Mouse (Mus musculus): ENCODE results near the gene Hesx1. TPM values are rescaled to one million over a fixed set of nuclear protein-coding genes. Genes with fewer than 3 reads are reported as not detected.

Gene Hesx1
- total and polyA plus RNA-seq, 3 experiments, result not detected

DNA sequence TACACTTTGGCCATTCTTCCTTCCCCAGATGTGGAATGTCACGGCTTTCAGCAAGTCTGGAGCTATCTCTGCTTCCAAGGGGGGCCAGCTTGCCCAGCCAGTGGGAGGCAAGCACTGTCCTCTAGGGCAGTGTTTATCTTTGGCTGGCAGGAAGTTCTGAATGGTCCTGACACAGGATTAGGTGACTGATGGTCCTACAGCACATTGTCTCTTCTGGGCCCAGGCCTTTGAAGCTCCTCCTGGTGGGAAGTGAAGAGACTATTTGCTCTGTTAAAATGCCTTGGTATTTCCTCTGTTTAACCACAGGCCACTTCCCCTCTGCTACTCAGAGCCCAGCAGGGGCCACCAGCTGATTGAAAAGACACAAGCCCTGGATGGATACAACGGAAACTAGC is 50.7 kb downstream of the Hesx1 start:
- no peak overlapping the region for H3K4me3 ChIP-seq (ENCODE audit: low read depth, low read length)
- H3K27me3 ChIP-seq (ENCODE audit: insufficient read depth, low read length), result 0 out of 2 replicates have a peak, but pooled peaks cover 2% of the 10 kb centered on the region
- no peak for ATAC-seq (ENCODE audit: extremely low read depth, insufficient number of reproducible peaks, low FRiP score, poor library complexity, severe bottlenecking)
- H3K4me1 ChIP-seq (ENCODE audit: insufficient read depth, low read depth, low read length), result no peaks in the 10 kb centered on the region
- no peaks in the 10 kb centered on the region for H3K36me3 ChIP-seq (replicated peaks)
- DNase-seq (ENCODE audit: low spot score), result no peak
- TF ChIP-seq TAL1 (conservative IDR thresholded peaks at IDR 0.05; ENCODE audit: low read depth, low read length) (no peak), CTCF (IDR thresholded peaks at IDR 0.05; ENCODE audit: low read depth, low read length) (no peak), GATA1 (IDR thresholded peaks at IDR 0.05; ENCODE audit: borderline replicate concordance, low read length) (no peak), GATA2 (IDR thresholded peaks at IDR 0.05; ENCODE audit: borderline replicate concordance, low read depth, low read length) (no peak)
- H3K9me3 ChIP-seq (replicated peaks), result no peaks in the 10 kb centered on the region

DNA sequence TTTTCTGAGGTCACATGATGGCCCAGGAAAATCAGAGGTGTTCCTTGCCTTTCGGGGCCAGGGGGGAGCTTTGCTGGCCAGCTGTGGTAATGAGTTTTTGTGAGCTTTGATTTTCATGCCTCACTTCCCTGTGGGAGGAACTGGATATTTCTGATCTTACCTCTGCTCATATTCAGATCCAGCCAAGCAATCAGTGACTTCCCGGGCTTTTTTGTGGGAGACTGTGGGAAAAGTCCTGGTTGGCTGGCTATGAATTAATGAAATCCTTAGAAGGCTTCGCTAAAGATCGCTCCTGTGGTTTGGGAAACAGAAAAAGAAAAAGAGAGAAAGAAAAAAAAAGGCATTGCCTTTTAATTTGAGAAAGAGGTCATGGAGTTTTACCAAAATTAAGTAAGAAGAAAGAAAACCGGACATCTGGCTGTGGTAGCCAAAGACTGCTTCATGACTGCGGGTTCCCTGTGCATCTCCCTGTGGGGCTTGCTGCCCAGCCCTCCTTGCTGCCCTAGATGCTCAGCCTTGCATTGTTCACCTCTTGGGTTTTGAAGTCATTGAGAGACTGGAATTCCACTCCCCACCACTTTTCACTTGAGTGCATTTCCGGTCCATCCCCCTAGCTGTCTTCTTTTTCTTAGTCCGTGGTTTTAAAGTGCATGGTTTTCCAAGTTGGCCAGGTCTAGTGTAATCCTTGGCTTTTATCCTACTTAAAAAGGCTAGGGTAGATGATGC is 54.2 kb downstream of the Hesx1 start:
- TF ChIP-seq CTCF (IDR thresholded peaks at IDR 0.05; ENCODE audit: low read depth, low read length), result no peak
- TF ChIP-seq GATA2 (IDR thresholded peaks at IDR 0.05; ENCODE audit: borderline replicate concordance, low read depth, low read length), result no peak
- TF ChIP-seq GATA1 (IDR thresholded peaks at IDR 0.05; ENCODE audit: borderline replicate concordance, low read length), result no peak
- TF ChIP-seq TAL1 (conservative IDR thresholded peaks at IDR 0.05; ENCODE audit: low read depth, low read length), result no peak
- TF ChIP-seq POLR2AphosphoS5 (IDR thresholded peaks at IDR 0.05; ENCODE audit: insufficient replicate concordance, low read depth, low read length), result no peak
- Histone ChIP-seq H3K9me3 (replicated peaks) (no peaks in the 10 kb centered on the region), H3K4me3 (ENCODE audit: low read depth, low read length) (no peak overlapping the region), H3K27me3 (ENCODE audit: insufficient read depth, low read length) (no peaks in the 10 kb centered on the region), H3K4me1 (ENCODE audit: insufficient read depth, low read depth, low read length) (no peaks in the 10 kb centered on the region), H3K36me3 (replicated peaks) (no peaks in the 10 kb centered on the region)
- DNase-seq (ENCODE audit: low spot score), result no peak
- no peak for ATAC-seq (ENCODE audit: extremely low read depth, insufficient number of reproducible peaks, low FRiP score, poor library complexity, severe bottlenecking)

DNA sequence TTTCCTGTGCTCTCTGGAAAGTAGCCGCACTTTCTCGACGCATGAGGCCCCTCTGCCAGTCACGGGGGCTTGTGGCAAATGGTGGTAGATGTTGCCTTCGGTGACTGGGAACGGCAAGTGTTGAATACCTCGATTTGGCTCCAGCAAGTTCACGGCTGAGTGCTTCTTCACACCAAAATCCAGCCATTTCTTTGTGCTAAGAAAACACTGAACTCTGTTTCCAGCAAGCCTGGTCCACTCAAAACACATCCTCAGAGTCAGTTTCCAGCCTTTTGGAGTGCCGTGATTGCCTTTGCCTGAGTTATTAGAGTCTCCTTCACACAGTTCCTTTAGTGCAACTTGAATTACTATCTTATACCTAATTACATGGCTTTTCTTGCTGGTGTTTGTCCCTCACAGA is 55.8 kb downstream of the Hesx1 start:
- no peak overlapping the region for H3K4me3 ChIP-seq (ENCODE audit: low read depth, low read length)
- ATAC-seq (ENCODE audit: extremely low read depth, insufficient number of reproducible peaks, low FRiP score, poor library complexity, severe bottlenecking) (no peak), DNase-seq (ENCODE audit: low spot score) (no peak)
- TF ChIP-seq CTCF (IDR thresholded peaks at IDR 0.05; ENCODE audit: low read depth, low read length), result no peak
- no peak for TF ChIP-seq GATA2 (IDR thresholded peaks at IDR 0.05; ENCODE audit: borderline replicate concordance, low read depth, low read length)
- no peak for TF ChIP-seq TAL1 (conservative IDR thresholded peaks at IDR 0.05; ENCODE audit: low read depth, low read length)
- TF ChIP-seq POLR2AphosphoS5 (IDR thresholded peaks at IDR 0.05; ENCODE audit: insufficient replicate concordance, low read depth, low read length), result no peak
- no peak for TF ChIP-seq GATA1 (IDR thresholded peaks at IDR 0.05; ENCODE audit: borderline replicate concordance, low read length)
- no peaks in the 10 kb centered on the region for H3K9me3 ChIP-seq (replicated peaks)
- no peaks in the 10 kb centered on the region for H3K4me1 ChIP-seq (ENCODE audit: insufficient read depth, low read depth, low read length)
- H3K36me3 ChIP-seq (replicated peaks), result no peaks in the 10 kb centered on the region
- no peaks in the 10 kb centered on the region for H3K27me3 ChIP-seq (ENCODE audit: insufficient read depth, low read length)

DNA sequence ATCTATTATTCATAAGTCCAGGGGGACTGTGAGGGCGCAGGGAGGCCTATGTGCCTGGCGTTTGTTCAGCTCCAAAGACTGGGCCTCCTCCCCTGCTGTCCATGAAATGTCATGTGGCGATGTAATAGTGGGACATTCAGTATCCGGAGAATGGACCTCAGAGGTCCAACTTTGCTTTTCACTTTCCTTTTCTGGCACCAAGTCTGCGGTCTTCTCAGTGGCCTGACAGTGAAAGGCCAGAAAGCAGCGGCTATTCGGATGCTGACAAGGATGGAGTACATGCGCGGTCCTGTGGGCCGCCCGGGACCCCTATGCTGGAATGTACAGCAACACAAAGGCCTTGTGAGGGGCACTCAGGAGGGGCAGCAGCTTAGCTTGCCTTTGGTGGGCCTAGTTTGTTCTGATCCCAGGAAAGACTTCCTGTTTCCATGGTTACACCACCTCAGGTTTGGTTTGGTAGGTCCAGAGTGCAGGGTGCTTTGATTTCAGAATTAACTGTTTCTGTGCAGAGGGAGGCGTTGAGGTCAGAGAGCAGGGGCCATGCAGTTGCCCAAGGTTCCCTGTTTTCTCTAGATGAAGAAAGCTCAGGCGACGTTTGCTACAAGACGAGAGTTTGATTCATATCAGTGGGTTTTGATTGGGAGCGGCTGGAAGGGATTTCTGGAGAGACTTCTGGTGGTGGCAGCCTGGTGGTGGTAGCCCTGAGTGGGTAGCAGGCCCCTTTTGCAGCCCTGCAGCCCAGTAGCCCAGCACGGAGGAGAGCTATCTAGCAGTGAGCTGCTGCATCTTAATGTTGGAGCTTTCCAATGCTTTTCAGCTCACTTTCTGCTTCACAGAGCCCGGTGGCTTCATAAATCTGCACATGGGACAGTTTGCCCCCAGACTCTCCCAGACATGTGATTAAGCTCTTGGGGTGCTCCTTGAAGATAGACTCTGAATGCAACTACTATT is 56.6 kb downstream of the Hesx1 start:
- DNase-seq (ENCODE audit: low spot score), result no peak
- Histone ChIP-seq H3K4me3 (ENCODE audit: low read depth, low read length) (no peak overlapping the region), H3K27me3 (ENCODE audit: insufficient read depth, low read length) (no peaks in the 10 kb centered on the region), H3K36me3 (replicated peaks) (no peaks in the 10 kb centered on the region), H3K4me1 (ENCODE audit: insufficient read depth, low read depth, low read length) (no peaks in the 10 kb centered on the region), H3K9me3 (replicated peaks) (no peaks in the 10 kb centered on the region)
- ATAC-seq (ENCODE audit: extremely low read depth, insufficient number of reproducible peaks, low FRiP score, poor library complexity, severe bottlenecking), result no peak
- TF ChIP-seq GATA2 (IDR thresholded peaks at IDR 0.05; ENCODE audit: borderline replicate concordance, low read depth, low read length) (no peak), GATA1 (IDR thresholded peaks at IDR 0.05; ENCODE audit: borderline replicate concordance, low read length) (no peak), POLR2AphosphoS5 (IDR thresholded peaks at IDR 0.05; ENCODE audit: insufficient replicate concordance, low read depth, low read length) (no peak), CTCF (IDR thresholded peaks at IDR 0.05; ENCODE audit: low read depth, low read length) (no peak), TAL1 (conservative IDR thresholded peaks at IDR 0.05; ENCODE audit: low read depth, low read length) (no peak)

DNA sequence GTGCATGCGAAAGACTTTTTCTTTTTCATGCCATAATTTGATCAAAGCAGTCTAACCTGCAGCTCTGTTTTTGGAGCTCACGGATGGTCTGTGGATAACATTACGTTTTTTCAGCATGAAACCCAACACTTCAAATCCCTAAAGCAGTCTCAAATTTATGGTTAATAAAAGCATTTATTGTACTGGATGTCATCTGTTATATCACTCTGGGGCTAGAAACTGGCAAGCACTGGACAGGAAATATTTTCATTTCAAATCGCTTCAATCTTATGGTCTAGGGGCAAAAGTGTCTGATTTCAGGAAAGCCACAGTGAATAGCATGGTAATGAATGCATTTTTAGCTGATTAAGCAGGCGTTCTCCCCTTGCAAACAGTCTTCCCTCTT is 57.3 kb downstream of the Hesx1 start:
- Histone ChIP-seq H3K9me3 (replicated peaks) (no peaks in the 10 kb centered on the region), H3K27me3 (ENCODE audit: insufficient read depth, low read length) (no peaks in the 10 kb centered on the region), H3K4me1 (ENCODE audit: insufficient read depth, low read depth, low read length) (no peaks in the 10 kb centered on the region), H3K36me3 (replicated peaks) (no peaks in the 10 kb centered on the region), H3K4me3 (ENCODE audit: low read depth, low read length) (no peak overlapping the region)
- ATAC-seq (ENCODE audit: extremely low read depth, insufficient number of reproducible peaks, low FRiP score, poor library complexity, severe bottlenecking) (no peak), DNase-seq (ENCODE audit: low spot score) (no peak)
- TF ChIP-seq POLR2AphosphoS5 (IDR thresholded peaks at IDR 0.05; ENCODE audit: insufficient replicate concordance, low read depth, low read length) (no peak), CTCF (IDR thresholded peaks at IDR 0.05; ENCODE audit: low read depth, low read length) (no peak), GATA1 (IDR thresholded peaks at IDR 0.05; ENCODE audit: borderline replicate concordance, low read length) (no peak), TAL1 (conservative IDR thresholded peaks at IDR 0.05; ENCODE audit: low read depth, low read length) (no peak), GATA2 (IDR thresholded peaks at IDR 0.05; ENCODE audit: borderline replicate concordance, low read depth, low read length) (no peak)

Other genes with a start within 250 kb of the Hesx1 start
- gene Asb14, start 99.9 kb upstream of the Hesx1 start, total RNA-seq (2014; fragmentation: Nextera tagmentation), result not detected in 2 replicates
- gene Asb14, start 99.9 kb upstream of the Hesx1 start, total RNA-seq (2017), result 0.16 TPM in 1 of 2 replicates, not detected in the other
- not detected in 2 replicates for gene Asb14, start 99.9 kb upstream of the Hesx1 start, polyA plus RNA-seq (2012)
- gene Appl1, start 23.2 kb upstream of the Hesx1 start, total RNA-seq (2014; fragmentation: Nextera tagmentation), result 21.4 and 32.8 TPM in 2 replicates
- gene Appl1, start 23.2 kb upstream of the Hesx1 start, total RNA-seq (2017), result 8.0 and 10.0 TPM in 2 replicates
- gene Appl1, start 23.2 kb upstream of the Hesx1 start, polyA plus RNA-seq (2012), result 1.1 and 1.9 TPM in 2 replicates
- gene Il17rd, start 44.5 kb downstream of the Hesx1 start, total RNA-seq (2014; fragmentation: Nextera tagmentation), result not detected in 2 replicates
- gene Il17rd, start 44.5 kb downstream of the Hesx1 start, total RNA-seq (2017), result 0.06 and 0.11 TPM in 2 replicates
- gene Il17rd, start 44.5 kb downstream of the Hesx1 start, polyA plus RNA-seq (2012), result not detected in 2 replicates
- 15.2 and 17.8 TPM in 2 replicates for gene Arhgef3, start 120.5 kb downstream of the Hesx1 start, total RNA-seq (2014; fragmentation: Nextera tagmentation)
- gene Arhgef3, start 120.5 kb downstream of the Hesx1 start, total RNA-seq (2017), result 11.9 and 12.3 TPM in 2 replicates
- 5.6 and 6.7 TPM in 2 replicates for gene Arhgef3, start 120.5 kb downstream of the Hesx1 start, polyA plus RNA-seq (2012)